Mouse (Mus musculus) layer of hippocampus, adult 9-11 months (tissue): ENCODE measurements around the gene Hectd4.

Source experiments
- DNase-seq: peaks from one replicate; pipeline ENCODE4 v3.0.0; 2022

The Hectd4 gene

DNA sequence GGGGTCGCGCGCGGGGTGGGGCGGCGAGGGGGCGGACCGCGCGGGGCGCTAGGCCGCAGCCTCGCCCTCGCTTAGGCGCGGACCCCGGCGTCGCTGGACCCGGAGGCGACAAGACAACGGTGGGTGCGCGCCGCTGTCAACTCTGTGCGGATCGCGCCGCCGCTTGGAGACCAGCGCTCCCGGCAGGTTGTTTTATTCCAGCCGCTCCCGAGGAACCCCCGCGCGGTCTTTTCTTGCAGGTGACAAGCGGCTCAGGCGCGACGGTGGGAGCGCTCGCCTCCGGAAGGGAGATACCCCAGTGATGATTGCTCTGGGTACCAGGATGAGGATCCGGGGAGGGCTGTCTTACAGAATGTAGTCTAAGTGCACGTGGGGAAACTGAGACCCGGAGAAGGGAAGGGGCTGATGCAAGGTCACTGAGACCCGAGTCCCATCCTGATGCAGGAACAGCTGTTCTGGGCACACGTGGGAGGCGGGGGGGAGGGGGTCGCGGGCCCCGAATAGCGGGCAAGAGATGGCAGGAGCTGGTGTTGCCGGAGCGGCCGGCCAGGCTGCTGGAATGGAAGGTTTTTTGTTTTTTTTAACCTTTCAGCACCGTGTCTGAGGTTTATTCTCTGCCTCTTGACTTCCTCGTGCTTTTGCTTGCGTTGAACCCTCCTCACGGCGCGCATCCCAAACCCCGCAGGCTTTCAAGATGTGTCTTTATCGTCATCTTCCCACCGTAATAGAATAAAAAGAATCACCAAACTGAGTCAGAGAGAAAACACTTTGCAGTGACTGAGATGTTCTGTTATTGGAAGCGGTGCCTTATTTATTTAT, 178.3 kb downstream of the Hectd4 start:
- DNase-seq, result no peak

DNA sequence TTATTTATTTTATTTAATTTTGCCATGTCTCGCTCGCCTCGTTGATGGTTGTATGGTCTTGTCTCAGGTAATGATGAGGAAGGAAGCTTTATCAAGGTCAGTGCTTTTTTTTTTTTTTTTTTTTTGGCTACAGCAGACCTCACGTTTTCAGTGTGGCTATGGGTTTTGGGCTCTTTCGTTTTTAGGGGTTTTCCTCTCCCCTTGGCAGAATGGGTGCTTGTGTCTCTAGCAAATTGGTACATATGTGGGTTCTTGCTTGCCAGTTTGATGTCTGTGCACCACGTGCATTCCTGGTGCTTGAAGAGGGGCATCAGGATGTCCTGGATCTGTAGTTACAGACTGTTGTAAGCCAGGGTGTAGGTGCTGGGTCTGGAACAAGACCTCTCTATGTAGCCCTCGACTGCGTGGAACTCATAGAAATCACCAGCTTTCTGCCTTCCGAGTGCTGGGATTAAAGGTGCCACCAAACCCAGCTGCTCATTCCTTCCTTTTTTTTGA, 179.0 kb downstream of the Hectd4 start:
- no peak for DNase-seq

DNA sequence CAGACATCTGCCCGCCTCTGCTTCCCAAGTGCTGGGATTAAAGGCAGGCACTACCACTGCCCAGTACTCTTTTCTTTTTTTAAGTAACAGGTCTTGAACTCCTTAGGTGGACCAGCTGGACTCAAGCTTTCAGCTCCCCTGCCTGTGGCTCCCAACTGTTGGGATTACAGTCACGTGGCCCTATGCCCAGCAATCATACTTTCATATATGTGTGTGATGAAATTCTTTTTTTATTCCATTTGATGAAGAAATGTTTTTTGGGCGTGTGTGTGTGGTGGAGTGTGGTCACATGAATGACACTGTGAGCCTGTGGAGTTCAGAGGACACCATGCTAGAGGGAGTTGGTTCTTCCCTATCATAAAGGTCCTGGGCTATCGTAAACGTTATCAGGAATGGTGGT, 179.5 kb downstream of the Hectd4 start:
- no peak for DNase-seq

DNA sequence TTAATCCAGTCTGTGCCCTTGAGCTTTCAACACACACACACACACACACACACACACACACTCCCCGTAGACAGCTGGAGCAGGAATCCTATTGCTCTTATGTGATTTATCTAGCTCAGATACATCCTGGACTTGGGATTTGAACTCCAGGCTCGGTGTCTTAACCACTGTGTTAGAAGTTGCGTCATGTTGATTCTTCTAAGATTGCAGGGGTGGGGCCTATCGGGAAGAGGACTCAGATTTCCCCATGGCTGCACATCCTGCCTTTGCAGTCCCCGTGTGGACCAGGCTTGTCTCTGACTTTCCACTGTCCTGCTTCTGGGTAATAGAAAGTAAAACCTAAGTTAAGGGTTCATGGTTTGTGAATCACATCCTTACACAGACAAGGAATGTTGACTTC, 180.0 kb downstream of the Hectd4 start:
- no peak for DNase-seq

DNA sequence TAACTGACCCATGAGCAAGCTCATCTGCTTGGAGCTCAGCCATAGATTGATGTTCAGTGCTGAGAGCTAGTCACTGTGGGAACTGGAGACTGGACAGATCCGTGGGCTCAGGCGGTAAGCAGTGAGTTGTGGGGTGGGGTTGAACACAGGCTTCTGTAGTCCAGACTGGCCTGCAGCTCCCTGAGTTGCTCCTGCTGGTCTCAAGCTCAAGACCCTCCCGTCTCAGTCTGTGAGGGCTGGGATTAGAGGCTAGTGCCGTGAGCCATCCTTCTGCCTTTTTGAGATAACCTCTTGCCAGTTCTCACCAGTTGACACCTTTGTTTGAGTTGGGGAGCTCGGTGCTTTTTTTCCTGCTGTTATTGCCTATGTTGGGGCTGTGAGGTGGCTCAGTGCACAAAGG, 180.8 kb downstream of the Hectd4 start:
- DNase-seq, result no peak

DNA sequence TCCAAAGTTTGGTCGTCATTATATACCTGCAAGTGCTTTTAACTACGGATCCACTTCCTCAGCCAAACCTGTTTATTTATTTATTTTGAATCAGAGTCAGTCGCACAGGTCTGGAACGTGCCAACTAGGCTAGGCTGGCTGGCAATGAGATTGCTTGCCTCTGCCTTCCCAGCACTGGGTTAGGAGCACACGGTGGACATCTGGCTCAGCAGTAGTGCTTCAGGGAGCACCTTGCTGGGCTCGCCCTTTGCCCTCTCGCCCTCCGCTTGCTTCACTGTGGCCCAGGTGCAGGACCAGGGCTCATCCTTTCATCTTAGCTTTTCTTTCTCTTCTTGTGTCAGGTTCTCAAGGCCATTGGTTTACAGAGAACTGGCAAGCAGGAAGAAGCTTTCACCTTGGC, 187.8 kb downstream of the Hectd4 start:
- no peak for DNase-seq

DNA sequence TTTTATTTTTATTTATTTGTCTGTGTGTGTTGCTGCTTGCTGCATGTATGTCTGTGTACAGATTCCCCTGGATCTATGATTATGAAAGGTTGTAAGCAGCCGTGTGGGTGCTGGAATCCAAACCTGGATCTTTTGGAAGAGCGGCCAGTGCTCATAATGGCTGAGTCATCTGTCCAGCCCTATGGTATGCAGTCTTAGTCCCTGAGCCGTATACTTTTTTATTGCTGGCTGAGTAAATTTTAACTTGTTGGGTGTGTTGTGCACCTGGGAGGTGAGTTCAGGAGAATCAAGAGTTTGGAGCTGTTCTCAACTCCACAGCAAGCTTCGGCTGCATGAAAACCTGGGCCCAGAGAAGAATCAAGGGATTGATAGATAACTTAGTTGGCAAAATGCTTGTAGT, 191.0 kb downstream of the Hectd4 start:
- DNase-seq, result no peak
